Mouse (Mus musculus) left cerebral cortex, adult 18-20 months (tissue): ENCODE results near the gene Cdh5. TPM values are rescaled to one million over a fixed set of nuclear protein-coding genes. Genes with fewer than 3 reads are reported as not detected.
"Not testable (repeated sequence)": the region's sequence is repeated elsewhere in the genome, so short reads cannot be mapped to it uniquely, and the experiment has no call there.

Experiments
- DNase-seq, 2 experiments: peaks; one replicate each; pipeline ENCODE4 v3.0.0; 2021 to 2022; ENCODE audit warnings: low spot score in 2 of 2, mixed read lengths in 1 of 2
- total RNA-seq, 2 experiments: library from RNA; stranded (reverse); gene quantifications; 2 replicates each; pipeline ENCODE4 v1.2.3; 2021

Cdh5 gene
- total RNA-seq, 2 experiments from 2014 or later: 10.7 to 12.4 TPM

GRCm38 (mm10) chr8:104090993-104091900 lies 10.2 kb upstream of the Cdh5 start:
- DNase-seq: peak; percentile 23 to 54

GRCm38 (mm10) chr8:104093336-104093735 lies 8.1 kb upstream of the Cdh5 start:
- DNase-seq: no peak

GRCm38 (mm10) chr8:104095595-104095994 lies 5.8 kb upstream of the Cdh5 start:
- no peak for DNase-seq

GRCm38 (mm10) chr8:104096644-104097043 lies 4.8 kb upstream of the Cdh5 start:
- no peak for DNase-seq

GRCm38 (mm10) chr8:104098671-104099346 lies 2.6 kb upstream of the Cdh5 start:
- peak; percentile 33 to 56 for DNase-seq

GRCm38 (mm10) chr8:104099347-104100099 lies 1.9 kb upstream of the Cdh5 start:
- peak in 1 of 2 experiments; percentile 20 for DNase-seq

- not testable (repeated sequence) for DNase-seq
Observed at GRCm38 (mm10) chr8:104100724-104101123, 701 bp upstream of the Cdh5 start.

- no peak for DNase-seq
Observed at GRCm38 (mm10) chr8:104103462-104103861, 2.0 kb downstream of the Cdh5 start.

- no peak for DNase-seq
Observed at GRCm38 (mm10) chr8:104105768-104106167, 4.3 kb downstream of the Cdh5 start.

GRCm38 (mm10) chr8:104106276-104106946 lies 5.0 kb downstream of the Cdh5 start:
- no peak for DNase-seq

- no peak for DNase-seq
Observed at GRCm38 (mm10) chr8:104107111-104107510, 5.7 kb downstream of the Cdh5 start.

- no peak for DNase-seq
Observed at GRCm38 (mm10) chr8:104108048-104108447, 6.6 kb downstream of the Cdh5 start.

- DNase-seq: no peak
Observed at GRCm38 (mm10) chr8:104110498-104111134, 9.2 kb downstream of the Cdh5 start.

- no peak for DNase-seq
Observed at GRCm38 (mm10) chr8:104121640-104122416, 20.4 kb downstream of the Cdh5 start.

GRCm38 (mm10) chr8:104123080-104123657 lies 21.7 kb downstream of the Cdh5 start:
- DNase-seq: no peak

GRCm38 (mm10) chr8:104124534-104124933 lies 23.1 kb downstream of the Cdh5 start:
- no peak for DNase-seq

- DNase-seq: peak; percentile 44 to 59
Observed at GRCm38 (mm10) chr8:104127160-104127883, 25.9 kb downstream of the Cdh5 start.

- no peak for DNase-seq
Observed at GRCm38 (mm10) chr8:104130916-104131315, 29.5 kb downstream of the Cdh5 start.
